Mouse (Mus musculus): ENCODE measurements around the gene Zfp207.
"Not testable (repeated sequence)": the region's sequence is repeated elsewhere in the genome, so short reads cannot be mapped to it uniquely, and the experiment has no call there.

Zfp207 gene

GRCm38 (mm10) chr11:80407878-80408277 is 24.8 kb downstream of the Zfp207 start:
- in situ Hi-C loops (cut with MboI, MseI): not testable (repeated sequence)

- in situ Hi-C loops (cut with MboI, MseI): no loop called here
These were observed 27.3 kb downstream of the Zfp207 start for GRCm38 (mm10) chr11:80410377-80410776.

- in situ Hi-C loops (cut with MboI, MseI): no loop called here
These were observed 34.0 kb downstream of the Zfp207 start for GRCm38 (mm10) chr11:80417085-80417484.

- in situ Hi-C loops (cut with MboI, MseI): no loop called here
These were observed 36.7 kb downstream of the Zfp207 start for GRCm38 (mm10) chr11:80419743-80420142.

GRCm38 (mm10) chr11:80420202-80420984 is 37.3 kb downstream of the Zfp207 start:
- in situ Hi-C loops (cut with MboI, MseI): no loop called here

- in situ Hi-C loops (cut with MboI, MseI): no loop called here
These were observed 38.5 kb downstream of the Zfp207 start for GRCm38 (mm10) chr11:80421421-80422047.

GRCm38 (mm10) chr11:80424691-80425090 is 41.6 kb downstream of the Zfp207 start:
- in situ Hi-C loops (cut with MboI, MseI): no loop called here

DNA sequence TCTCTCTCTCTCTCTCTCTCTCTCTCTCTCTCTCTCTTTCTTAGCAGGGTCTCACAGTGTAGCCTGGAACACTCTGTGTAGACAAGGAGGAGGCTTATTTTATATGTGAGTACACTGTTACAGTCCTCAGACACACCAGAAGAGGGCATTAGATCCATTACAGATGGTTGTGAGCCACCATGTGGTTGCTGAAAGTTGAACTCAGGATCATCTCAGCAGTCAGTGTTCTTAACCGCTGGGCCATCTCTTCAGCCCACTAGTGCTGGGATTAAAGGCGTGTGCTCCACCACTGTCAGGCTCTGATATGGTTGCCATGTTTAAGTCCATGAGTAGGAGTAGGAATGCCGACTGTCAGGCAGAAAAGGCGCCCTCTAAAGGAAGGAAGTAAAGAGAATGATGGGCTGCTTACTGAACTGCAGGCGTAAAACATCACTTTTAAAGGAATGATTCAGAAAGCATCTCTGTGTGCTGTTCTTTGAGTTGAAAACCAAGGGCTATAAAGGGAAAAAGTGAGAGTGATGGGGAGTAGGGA is 42.2 kb downstream of the Zfp207 start:
- in situ Hi-C loops (cut with MboI, MseI): no loop called here

GRCm38 (mm10) chr11:80426029-80426813 is 43.1 kb downstream of the Zfp207 start:
- in situ Hi-C loops (cut with MboI, MseI): not testable (repeated sequence)

DNA sequence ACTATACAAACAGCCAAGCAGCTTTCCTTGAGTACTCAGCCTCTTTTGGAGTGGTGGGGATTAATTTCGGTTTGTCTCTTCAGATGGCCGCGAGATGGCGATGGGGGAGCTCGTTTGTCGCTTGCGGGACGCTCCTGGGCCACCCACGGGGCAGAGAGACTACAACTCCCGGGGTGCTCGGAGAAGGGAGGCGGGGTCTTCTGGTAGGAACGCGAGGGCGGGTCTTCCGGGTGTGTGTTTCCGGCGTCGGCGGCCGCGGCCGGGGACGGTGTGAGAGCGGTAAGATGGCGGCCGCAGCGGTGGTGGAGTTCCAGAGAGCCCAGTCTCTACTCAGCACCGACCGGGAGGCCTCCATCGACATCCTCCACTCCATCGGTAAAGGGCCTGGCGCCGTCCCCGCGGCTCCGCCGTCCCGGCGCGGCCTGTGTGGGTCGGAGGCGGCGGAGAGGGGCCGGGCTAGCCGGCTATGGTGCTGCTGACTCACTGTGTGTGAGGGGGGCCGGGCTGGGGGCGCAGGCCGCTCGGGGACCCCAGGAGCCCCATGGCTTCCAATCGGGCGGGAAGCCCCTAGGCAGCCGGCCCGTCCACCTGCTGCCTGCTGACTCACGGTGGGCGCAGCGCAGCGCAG is 45.4 kb downstream of the Zfp207 start, which contains the start of gene Psmd11:
TSS of gene Psmd11 (plus strand) at position 235 of the 628 bp plus-strand sequence.
- in situ Hi-C loops (cut with MboI, MseI): no loop called here

DNA sequence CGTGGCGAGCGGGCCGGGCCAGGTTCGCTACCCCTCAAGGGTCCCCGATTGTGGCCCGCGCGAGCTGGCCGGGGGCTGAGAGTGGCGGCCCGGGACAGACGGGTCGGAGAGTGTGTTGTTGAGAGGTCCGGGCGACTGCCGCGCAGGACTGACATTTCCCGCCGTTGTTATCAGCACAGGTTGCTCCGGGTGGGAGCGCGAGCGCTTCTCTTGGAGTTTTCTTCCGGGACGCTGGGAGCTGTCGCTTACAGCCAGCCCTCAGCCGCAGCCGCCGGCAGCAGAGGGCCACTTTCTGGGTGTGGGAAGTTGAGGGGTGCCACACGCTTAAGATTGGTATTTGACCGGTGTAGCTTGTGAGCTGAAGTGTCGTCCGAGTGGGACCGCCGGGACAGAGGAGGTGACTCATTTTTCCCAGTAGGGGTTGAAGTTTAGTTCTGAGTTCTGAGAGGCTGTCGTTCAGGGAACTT is 46.0 kb downstream of the Zfp207 start:
- in situ Hi-C loops (cut with MboI, MseI): no loop called here

DNA sequence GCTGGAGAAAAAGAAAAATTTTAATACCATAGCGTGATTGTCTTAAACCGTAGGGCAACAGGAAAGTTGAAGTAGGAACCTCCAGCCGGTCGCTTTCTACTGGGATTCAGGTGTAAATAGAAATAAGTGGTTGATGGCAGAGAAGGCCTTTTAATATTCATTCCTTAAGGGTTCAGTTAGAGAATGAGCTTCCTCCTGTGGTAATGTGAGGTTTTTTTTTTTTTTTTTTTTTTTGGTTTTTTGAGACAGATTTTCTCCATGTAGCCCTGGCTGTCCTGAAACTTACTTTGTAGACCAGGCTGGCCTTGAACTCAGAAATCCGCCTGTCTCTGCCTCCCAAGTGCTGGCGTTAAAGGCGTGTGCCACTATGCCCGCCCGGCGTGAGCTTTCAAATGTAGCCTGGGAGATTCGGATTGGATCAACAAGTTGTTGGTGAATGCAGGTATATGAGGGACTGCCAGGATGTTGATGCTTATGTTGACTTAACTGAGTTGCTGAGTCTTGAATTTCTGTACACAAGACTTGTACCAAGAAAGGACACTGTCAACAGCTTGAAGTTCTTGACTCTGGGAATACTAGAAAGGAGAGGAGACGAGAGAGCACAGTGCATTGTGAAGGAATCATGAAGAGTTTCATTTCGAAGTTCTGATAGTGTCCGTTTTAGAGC is 46.6 kb downstream of the Zfp207 start:
- in situ Hi-C loops (cut with MboI, MseI): loop anchor here (5.0 kb wide), 1 partner anchor 48 kb away; the partner anchor contains the start of gene Cdk5r1

- in situ Hi-C loops (cut with MboI, MseI): loop anchor here (5.0 kb wide), 1 partner anchor 47 kb away; the partner anchor contains the start of gene Cdk5r1
These were observed 47.4 kb downstream of the Zfp207 start for GRCm38 (mm10) chr11:80430366-80430910.

DNA sequence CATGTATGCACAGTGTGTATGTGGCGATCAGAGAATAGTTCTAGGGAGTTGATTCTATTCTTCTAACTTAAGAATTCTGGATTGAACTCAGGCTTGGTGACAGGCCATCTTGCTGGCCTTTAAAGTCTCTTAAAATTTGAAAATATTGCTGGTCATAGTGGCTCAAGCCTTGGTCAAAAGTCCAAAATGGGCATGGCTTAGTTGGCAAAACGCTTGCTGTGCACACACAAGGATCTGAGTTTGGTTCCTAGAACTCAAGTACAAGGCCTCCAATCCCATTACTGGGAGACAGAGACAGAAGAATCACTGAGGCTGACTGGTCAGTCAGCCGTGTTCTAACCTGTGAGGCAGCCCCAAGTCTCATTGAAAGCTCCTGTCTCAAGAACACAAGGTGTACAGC is 63.8 kb downstream of the Zfp207 start:
- in situ Hi-C loops (cut with MboI, MseI): no loop called here

DNA sequence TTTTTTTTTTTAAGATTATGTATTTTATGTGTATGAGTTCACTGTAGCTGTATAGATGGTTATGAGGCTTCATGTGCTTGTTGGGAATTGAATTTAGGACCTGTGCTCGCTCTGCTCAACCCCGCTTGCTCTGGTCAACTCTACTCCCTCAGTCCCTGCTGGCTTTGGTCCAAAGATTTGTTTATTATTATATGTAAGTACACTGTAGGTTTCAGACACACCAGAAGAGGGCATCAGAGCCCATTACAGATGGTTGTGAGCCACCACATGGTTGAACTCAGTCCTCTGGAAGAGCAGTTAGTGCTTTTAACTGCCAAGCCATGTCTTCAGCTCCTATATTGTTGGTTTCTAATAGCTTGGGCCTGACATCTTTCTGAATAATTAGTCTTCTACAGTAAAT is 66.8 kb downstream of the Zfp207 start:
- in situ Hi-C loops (cut with MboI, MseI): no loop called here

GRCm38 (mm10) chr11:80452242-80452641 is 69.2 kb downstream of the Zfp207 start:
- in situ Hi-C loops (cut with MboI, MseI): no loop called here

DNA sequence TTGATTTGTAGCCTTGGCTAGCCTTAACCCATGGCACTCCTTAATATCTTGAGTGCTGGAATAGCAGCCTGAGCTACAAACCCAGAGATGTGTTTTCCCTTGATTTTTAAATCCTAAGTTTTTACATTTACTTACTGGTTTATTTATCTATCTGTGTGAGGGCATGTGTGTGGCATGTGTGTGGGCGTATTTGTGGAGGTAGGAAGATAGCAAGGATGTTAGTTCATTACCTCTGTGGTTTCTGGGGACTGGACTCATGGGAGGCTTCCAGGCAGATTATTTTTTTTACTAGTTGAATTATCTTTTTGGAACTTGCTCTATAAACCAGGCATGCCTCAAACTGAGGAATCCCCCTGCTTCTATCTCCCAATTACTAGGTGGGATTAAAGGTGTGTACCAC is 70.1 kb downstream of the Zfp207 start:
- in situ Hi-C loops (cut with MboI, MseI): no loop called here

Measured in T-helper 2 cell (primary cell).